ENCODE assay signal across 23 mouse cellular contexts in genomic region chr6:57753962-57754759, GRCm38 (mm10). TPM values are rescaled to one million over a fixed set of nuclear protein-coding genes. Genes with fewer than 3 reads are reported as not detected.
A peak's percentile ranks its signal among the peaks of the same experiment; 100 is the strongest.
DNase-seq lines count a peak whose midpoint lies in the region; ATAC-seq and TF ChIP-seq lines count a peak whose summit lies in the region.
"Had no signal": no experiment of that assay in that cellular context is flagged by ENCODE, and none has a peak within 500 bp of the region (broad histone marks: within the 10 kb centered on the region; RNA-seq: fewer than 3 reads in every experiment).

No protein-coding gene starts in this region.

- H3K4me3 ChIP-seq in heart, embryonic 12.5 days = no peak overlapping the region
- no peak overlapping the region for H3K4me3 ChIP-seq in MEL (ENCODE audit: control insufficient read depth in 1 of 2, insufficient read depth in 1 of 2, low read depth in 2 of 2, low read length in 2 of 2)
- peak overlapping the region; percentile 47 for H3K4me3 ChIP-seq in erythroblast, embryonic 14.5 days (replicated peaks)
- no peak overlapping the region for H3K4me3 ChIP-seq in liver, embryonic 14.5 days (ENCODE audit: insufficient read depth in 1 of 2, low read depth in 2 of 2, low read length in 2 of 2)
- H3K4me3 ChIP-seq: forebrain, embryonic 13.5 days; heart, embryonic 13.5 days; intestine, embryonic 15.5 days; midbrain, embryonic 15.5 days; neural tube, embryonic 12.5 days had no signal

- no peak for DNase-seq in heart, postnatal 14 days
- DNase-seq in MEL (ENCODE audit: low read depth, low spot score) = peak; percentile 32
- no peak for DNase-seq in liver, embryonic 14.5 days (ENCODE audit: low read depth in 3 of 3, low spot score in 3 of 3)
- no peak for DNase-seq in urinary bladder, postnatal 36 days (ENCODE audit: low spot score in 2 of 2)
- DNase-seq in frontal cortex, adult 2 months (ENCODE audit: extremely low spot score in 1 of 2, low spot score in 1 of 2) = no peak
- no peak for DNase-seq in urinary bladder, postnatal 10 days (ENCODE audit: low spot score)
- DNase-seq: adrenal gland, postnatal 25 days; cerebellum, adult 9-11 months; heart, postnatal 36 days; kidney, adult 9 months; kidney, postnatal 36 days; lung, postnatal 4 days; retina, postnatal 1 day; thymus, postnatal 25 days had no signal

- no peak for TF ChIP-seq POLR2A in MEL (IDR thresholded peaks at IDR 0.05; ENCODE audit: control insufficient read depth in 1 of 2, insufficient read depth in 1 of 2, low read depth in 1 of 2, low read length in 2 of 2, poor library complexity in 1 of 2)

- peak; percentile 69 to 74 for TF ChIP-seq EP300 in MEL (IDR thresholded peaks at IDR 0.05; ENCODE audit: low read depth in 1 of 2, low read length in 2 of 2)
- TF ChIP-seq EP300 in liver, embryonic 14.5 days (IDR thresholded peaks at IDR 0.05; ENCODE audit: low read depth) = peak; percentile 84

- TF ChIP-seq CTCF in MEL (IDR thresholded peaks at IDR 0.05 in 2 of 3, conservative IDR thresholded peaks at IDR 0.05 in 1 of 3; ENCODE audit: control insufficient read depth in 1 of 3, insufficient read depth in 1 of 3, low read depth in 2 of 3, low read length in 3 of 3, poor library complexity in 1 of 3, severe bottlenecking in 1 of 3) = no peak
- TF ChIP-seq CTCF in liver, embryonic 14.5 days (IDR thresholded peaks at IDR 0.05; ENCODE audit: low read depth) = no peak

- H3K9me3 ChIP-seq in heart, embryonic 12.5 days (replicated peaks) = no peaks in the 10 kb centered on the region
- no peaks in the 10 kb centered on the region for H3K9me3 ChIP-seq in MEL (replicated peaks; ENCODE audit: insufficient read depth, low read length)
- H3K9me3 ChIP-seq in erythroblast, embryonic 14.5 days (ENCODE audit: control insufficient read depth, low read length) = no peaks in the 10 kb centered on the region
- H3K9me3 ChIP-seq in liver, embryonic 14.5 days (ENCODE audit: control insufficient read depth, low read length) = no peaks in the 10 kb centered on the region
- H3K9me3 ChIP-seq: forebrain, embryonic 13.5 days; heart, embryonic 13.5 days; intestine, embryonic 15.5 days; midbrain, embryonic 15.5 days; neural tube, embryonic 12.5 days had no signal

- peak; percentile 69 for ATAC-seq in heart, embryonic 12.5 days (ENCODE audit: insufficient number of reproducible peaks, low FRiP score)
- peak; percentile 95 for ATAC-seq in liver, embryonic 14.5 days (ENCODE audit: insufficient read depth)
- ATAC-seq: CD4-positive, CD25-positive, alpha-beta regulatory T cell, adult 4 months; forebrain, embryonic 13.5 days; intestine, embryonic 15.5 days; midbrain, embryonic 15.5 days had no signal

- H3K36me3 ChIP-seq in heart, embryonic 12.5 days = peaks cover 38% of the 10 kb centered on the region
- H3K36me3 ChIP-seq in MEL (ENCODE audit: control insufficient read depth in 1 of 2, insufficient read depth in 2 of 2, low read length in 2 of 2) = peaks cover 0 to 9% of the 10 kb centered on the region in 2 experiments; a peak in 2 of 4 replicates
- peaks cover 98% of the 10 kb centered on the region for H3K36me3 ChIP-seq in erythroblast, embryonic 14.5 days (ENCODE audit: control insufficient read depth)
- peaks cover 41% of the 10 kb centered on the region for H3K36me3 ChIP-seq in liver, embryonic 14.5 days (replicated peaks; ENCODE audit: control insufficient read depth, insufficient read depth, low read depth)
- H3K36me3 ChIP-seq: intestine, embryonic 15.5 days had no signal

- no peak for TF ChIP-seq RAD21 in MEL (IDR thresholded peaks at IDR 0.05; ENCODE audit: low read depth, low read length)

- intact Hi-C loops in heart, postnatal 14 days (cut with DNase I) = no loop called here

- 87% methylated on average over 9 of the region's 9 CpGs for WGBS in heart, embryonic 12.5 days
- WGBS in liver, embryonic 14.5 days (ENCODE audit: insufficient replicate concordance) = 71% methylated on average over 9 of the region's 9 CpGs

- H3K9ac ChIP-seq in heart, embryonic 12.5 days = no peak overlapping the region
- no peak overlapping the region for H3K9ac ChIP-seq in MEL (ENCODE audit: control insufficient read depth, low read depth, low read length, poor library complexity, severe bottlenecking)
- peak overlapping the region; percentile 48 for H3K9ac ChIP-seq in liver, embryonic 14.5 days (replicated peaks)
- H3K9ac ChIP-seq: forebrain, embryonic 13.5 days; heart, embryonic 13.5 days; hindbrain, embryonic 14.5 days; intestine, embryonic 15.5 days; midbrain, embryonic 15.5 days; neural tube, embryonic 12.5 days had no signal

- H3K27me3 ChIP-seq in heart, embryonic 12.5 days (replicated peaks) = no peaks in the 10 kb centered on the region
- no peaks in the 10 kb centered on the region for H3K27me3 ChIP-seq in MEL (ENCODE audit: control insufficient read depth in 1 of 2, insufficient read depth in 2 of 2, low read length in 2 of 2)
- no peaks in the 10 kb centered on the region for H3K27me3 ChIP-seq in erythroblast, embryonic 14.5 days (ENCODE audit: control insufficient read depth)
- H3K27me3 ChIP-seq in liver, embryonic 14.5 days (ENCODE audit: control insufficient read depth, insufficient read depth, low read length) = no peaks in the 10 kb centered on the region
- H3K27me3 ChIP-seq: forebrain, embryonic 13.5 days; heart, embryonic 13.5 days; intestine, embryonic 15.5 days; midbrain, embryonic 15.5 days; neural tube, embryonic 12.5 days had no signal

- H3K4me1 ChIP-seq in heart, embryonic 12.5 days (replicated peaks) = no peaks in the 10 kb centered on the region
- peaks cover 3 to 11% of the 10 kb centered on the region in 2 experiments; a peak in 3 of 4 replicates for H3K4me1 ChIP-seq in MEL (ENCODE audit: control insufficient read depth in 1 of 2, insufficient read depth in 2 of 2, low read length in 2 of 2)
- H3K4me1 ChIP-seq in erythroblast, embryonic 14.5 days (ENCODE audit: control insufficient read depth) = peaks cover 82% of the 10 kb centered on the region
- peaks cover 26 to 29% of the 10 kb centered on the region in 2 experiments for H3K4me1 ChIP-seq in liver, embryonic 14.5 days (replicated peaks; ENCODE audit: control insufficient read depth in 2 of 2, insufficient read depth in 2 of 2, low read length in 1 of 2)
- H3K4me1 ChIP-seq: forebrain, embryonic 13.5 days; heart, embryonic 13.5 days; intestine, embryonic 15.5 days; midbrain, embryonic 15.5 days; neural tube, embryonic 12.5 days had no signal

- no peak overlapping the region for H3K4me2 ChIP-seq in heart, embryonic 12.5 days
- peak overlapping the region; percentile 58 for H3K4me2 ChIP-seq in liver, embryonic 14.5 days (ENCODE audit: low read depth)
- H3K4me2 ChIP-seq: forebrain, embryonic 13.5 days; heart, embryonic 13.5 days; hindbrain, embryonic 14.5 days; intestine, embryonic 15.5 days; midbrain, embryonic 15.5 days; neural tube, embryonic 12.5 days had no signal

- no peak overlapping the region for H3K27ac ChIP-seq in heart, embryonic 12.5 days (ENCODE audit: poor library complexity, severe bottlenecking)
- no peak overlapping the region for H3K27ac ChIP-seq in MEL (ENCODE audit: control insufficient read depth, low read depth, low read length)
- peak overlapping the region; percentile 72 for H3K27ac ChIP-seq in liver, embryonic 14.5 days
- H3K27ac ChIP-seq: forebrain, embryonic 13.5 days; heart, embryonic 13.5 days; hindbrain, embryonic 14.5 days; intestine, embryonic 15.5 days; midbrain, embryonic 15.5 days; neural tube, embryonic 12.5 days had no signal

- no peaks in the 10 kb centered on the region for H3K79me2 ChIP-seq in MEL (ENCODE audit: control insufficient read depth, insufficient read depth, low read length, poor library complexity)

TF ChIP-seq in MEL, 35 proteins besides CTCF, POLR2A, EP300 and RAD21:
- TF ChIP-seq TAL1 (IDR thresholded peaks at IDR 0.05; ENCODE audit: low read length) = peak; percentile 46
- peak; percentile 82 for TF ChIP-seq GATA1 (IDR thresholded peaks at IDR 0.05; ENCODE audit: low read depth, low read length)
- TF ChIP-seq ETS1 (IDR thresholded peaks at IDR 0.05; ENCODE audit: low read depth, low read length) = 0 out of 2 replicates have a peak, but pooled peaks have one; percentile 42
- TF ChIP-seq ZKSCAN1 (IDR thresholded peaks at IDR 0.05; ENCODE audit: low read depth, low read length) = no peak
- no peak for TF ChIP-seq KAT2A (conservative IDR thresholded peaks at IDR 0.05; ENCODE audit: low read depth, low read length)
- TF ChIP-seq TCF12 (IDR thresholded peaks at IDR 0.05; ENCODE audit: low read depth, low read length) = peak; percentile 73
- TF ChIP-seq TBP (IDR thresholded peaks at IDR 0.05; ENCODE audit: low read depth, low read length) = no peak

RNA-seq across cellular contexts. Expression of gene Lancl2, which starts 51.8 kb away (rescaled TPM):
- polyA plus RNA-seq in heart, embryonic 12.5 days (2016; fragmentation: Nextera tagmentation; extraction: Ambion mirVana) = 18.7 and 21.1 TPM in 2 replicates
- 10 to 100 TPM; 13.0 to 15.2 TPM for total RNA-seq in heart, postnatal 14 days (2021)
- total RNA-seq in MEL (2012; rRNA removed) = 19.6 and 21.7 TPM in 2 replicates
- 10 to 100 TPM in 1 of 2 experiments, not detected in 1; 17.7 TPM for polyA plus RNA-seq in MEL (2012; ENCODE audit: insufficient read depth in 1 of 2, insufficient read length in 2 of 2, low read depth in 1 of 2, low replicate concordance in 2 of 2, missing spikeins in 1 of 2)
- polyA plus RNA-seq in erythroblast, embryonic 14.5 days (2012) = 3.2 and 3.5 TPM in 2 replicates
- 4.9 and 7.1 TPM in 2 replicates for polyA plus RNA-seq in liver, embryonic 14.5 days (2012; rRNA removed)
- 13.5 and 14.6 TPM in 2 replicates for polyA plus RNA-seq in liver, embryonic 14.5 days (2014; fragmentation: Nextera tagmentation; extraction: Ambion mirVana)
- polyA plus RNA-seq in frontal cortex, adult 2 months (2012; rRNA removed) = 56.1 and 62.8 TPM in 2 replicates
